In genomic region chr10:13016573-13016972, GRCm38 (mm10) we compare ENCODE assay signal across 7 mouse cellular contexts. TPM values are rescaled to one million over a fixed set of nuclear protein-coding genes. Genes with fewer than 3 reads are reported as not detected.
DNase-seq lines count a peak whose midpoint lies in the region; ATAC-seq and TF ChIP-seq lines count a peak whose summit lies in the region.

No protein-coding gene starts in this region.

- peaks cover 5% of the 10 kb centered on the region for H3K27me3 ChIP-seq in C2C12 (ENCODE audit: control insufficient read depth, insufficient read depth, insufficient read length)
- H3K27me3 ChIP-seq in kidney, embryonic 14.5 days (ENCODE audit: control insufficient read depth, insufficient read depth, low read length), result no peaks in the 10 kb centered on the region
- no peaks in the 10 kb centered on the region for H3K27me3 ChIP-seq in liver, embryonic 11.5 days (replicated peaks; ENCODE audit: control insufficient read depth, insufficient read depth, low read length)
- no peaks in the 10 kb centered on the region for H3K27me3 ChIP-seq in neural tube, embryonic 14.5 days (ENCODE audit: control insufficient read depth, insufficient read depth, low read length)

- WGBS in kidney, embryonic 14.5 days, result 21% methylated on average over 4 of the region's 4 CpGs
- 25% methylated on average over 4 of the region's 4 CpGs for WGBS in liver, embryonic 11.5 days
- WGBS in neural tube, embryonic 14.5 days, result 26% methylated on average over 4 of the region's 4 CpGs

- no peaks in the 10 kb centered on the region for H3K79me2 ChIP-seq in C2C12 (ENCODE audit: control insufficient read depth, insufficient read depth)

- no peak overlapping the region for H3K9ac ChIP-seq in ES-E14 (ENCODE audit: insufficient read depth, low read depth, low read length, poor library complexity, severe bottlenecking)
- no peak overlapping the region for H3K9ac ChIP-seq in kidney, embryonic 14.5 days (ENCODE audit: low read depth, low read length)
- no peak overlapping the region for H3K9ac ChIP-seq in liver, embryonic 11.5 days (ENCODE audit: low read depth, low read length)
- H3K9ac ChIP-seq in neural tube, embryonic 14.5 days (replicated peaks; ENCODE audit: low read depth, low read length), result no peak overlapping the region

- H3K27ac ChIP-seq in ES-E14 (ENCODE audit: insufficient read depth, low read depth, low read length, poor library complexity, severe bottlenecking), result no peak overlapping the region
- no peak overlapping the region for H3K27ac ChIP-seq in kidney, embryonic 14.5 days (ENCODE audit: low read depth, low read length)
- H3K27ac ChIP-seq in liver, embryonic 11.5 days (ENCODE audit: low read depth, low read length), result no peak overlapping the region
- H3K27ac ChIP-seq in neural tube, embryonic 14.5 days (ENCODE audit: low read depth, low read length), result no peak overlapping the region

- H3K9me3 ChIP-seq in ES-E14 (ENCODE audit: control insufficient read depth, insufficient read depth, low read depth, low read length), result no peaks in the 10 kb centered on the region
- no peaks in the 10 kb centered on the region for H3K9me3 ChIP-seq in kidney, embryonic 14.5 days (ENCODE audit: control insufficient read depth, low read length)
- no peaks in the 10 kb centered on the region for H3K9me3 ChIP-seq in liver, embryonic 11.5 days (ENCODE audit: control insufficient read depth, low read length)
- no peaks in the 10 kb centered on the region for H3K9me3 ChIP-seq in neural tube, embryonic 14.5 days (ENCODE audit: control insufficient read depth, low read length)

- no peaks in the 10 kb centered on the region for H3K79me3 ChIP-seq in C2C12 (ENCODE audit: low read depth)

- peak; percentile 14 for TF ChIP-seq CTCF in C2C12 (IDR thresholded peaks at IDR 0.05; ENCODE audit: control insufficient read depth, insufficient read depth, insufficient read length)

- peak; percentile 72 for DNase-seq in ES-E14 (ENCODE audit: low read depth, low spot score)
- peak; percentile 75 for DNase-seq in heart, adult 8-10 months (ENCODE audit: low spot score)
- DNase-seq in liver, embryonic 11.5 days (ENCODE audit: low spot score), result no peak

- no peaks in the 10 kb centered on the region for H3K36me3 ChIP-seq in C2C12 (ENCODE audit: control insufficient read depth, insufficient read depth)
- no peaks in the 10 kb centered on the region for H3K36me3 ChIP-seq in ES-E14 (ENCODE audit: control insufficient read depth, insufficient read depth, low read length, poor library complexity, severe bottlenecking)
- no peaks in the 10 kb centered on the region for H3K36me3 ChIP-seq in kidney, embryonic 14.5 days (ENCODE audit: control insufficient read depth, insufficient read depth, low read length)
- no peaks in the 10 kb centered on the region for H3K36me3 ChIP-seq in liver, embryonic 11.5 days (ENCODE audit: control insufficient read depth, insufficient read depth, low read length)
- no peaks in the 10 kb centered on the region for H3K36me3 ChIP-seq in neural tube, embryonic 14.5 days (ENCODE audit: control insufficient read depth, insufficient read depth, low read length)

- H3K4me3 ChIP-seq in C2C12 (ENCODE audit: insufficient read depth, poor library complexity, severe bottlenecking) (no peak overlapping the region), ES-E14 (ENCODE audit: insufficient read depth in 1 of 2, low read depth in 1 of 2, low read length in 2 of 2, poor library complexity in 1 of 2, severe bottlenecking in 1 of 2) (no peak overlapping the region)
- H3K4me3 ChIP-seq in kidney, embryonic 14.5 days (ENCODE audit: low read length), result no peak overlapping the region
- H3K4me3 ChIP-seq in liver, embryonic 11.5 days (ENCODE audit: low read depth, low read length), result no peak overlapping the region
- no peak overlapping the region for H3K4me3 ChIP-seq in neural tube, embryonic 14.5 days (ENCODE audit: low read depth, low read length)

- H3K4me1 ChIP-seq in ES-E14 (ENCODE audit: control insufficient read depth in 2 of 2, insufficient read depth in 2 of 2, low read length in 2 of 2, poor library complexity in 1 of 2), result peaks cover 0 to 6% of the 10 kb centered on the region in 2 experiments; a peak in 1 of 4 replicates
- no peaks in the 10 kb centered on the region for H3K4me1 ChIP-seq in kidney, embryonic 14.5 days (ENCODE audit: control insufficient read depth, insufficient read depth, low read length)
- H3K4me1 ChIP-seq in liver, embryonic 11.5 days (replicated peaks; ENCODE audit: control insufficient read depth, insufficient read depth, low read length), result no peaks in the 10 kb centered on the region
- no peaks in the 10 kb centered on the region for H3K4me1 ChIP-seq in neural tube, embryonic 14.5 days (ENCODE audit: control insufficient read depth, insufficient read depth, low read length)

- H3ac ChIP-seq in C2C12 (ENCODE audit: control insufficient read depth, insufficient read length, low read depth), result no peak overlapping the region

- H3K4me2 ChIP-seq in kidney, embryonic 14.5 days (replicated peaks; ENCODE audit: low read depth, low read length), result no peak overlapping the region
- H3K4me2 ChIP-seq in liver, embryonic 11.5 days, result no peak overlapping the region
- H3K4me2 ChIP-seq in neural tube, embryonic 14.5 days (ENCODE audit: low read depth, low read length), result no peak overlapping the region

- in situ Hi-C loops in ES-E14 (cut with MboI; ENCODE audit: low sequenced_read_pairs in 2 of 2, unreplicated experiment in 2 of 2), result loop anchor here (5.0 to 25.0 kb wide), 2 partner anchors 406 to 421 kb away; no protein-coding TSS in a partner anchor

- ATAC-seq in common myeloid progenitor, adult 5-6 weeks (replicated peaks; ENCODE audit: low read depth, poor library complexity, severe bottlenecking), result peak; percentile 90
- ATAC-seq in kidney, embryonic 14.5 days (ENCODE audit: low FRiP score, low TSS enrichment), result peak; percentile 78
- peak; percentile 35; the same call in 1 of the 2 replicates for ATAC-seq in liver, embryonic 11.5 days (replicated peaks; ENCODE audit: low FRiP score)
- peak; percentile 52 for ATAC-seq in neural tube, embryonic 14.5 days (ENCODE audit: low read depth)

TF ChIP-seq in C2C12, 6 proteins besides CTCF, POLR2A, EP300 and RAD21:
- TF ChIP-seq MYOG (IDR thresholded peaks at IDR 0.05; ENCODE audit: control insufficient read depth, extremely low read depth, insufficient read length) (no peak), USF1 (IDR thresholded peaks at IDR 0.05; ENCODE audit: low read depth) (no peak), MAX (IDR thresholded peaks at IDR 0.05) (no peak), CEBPB (IDR thresholded peaks at IDR 0.05; ENCODE audit: low read depth) (no peak), FOSL1 (IDR thresholded peaks at IDR 0.05; ENCODE audit: insufficient read depth, low read length, poor library complexity, severe bottlenecking) (no peak), MYOD1 (IDR thresholded peaks at IDR 0.05; ENCODE audit: control insufficient read depth, insufficient read length, low read depth) (no peak)

TF ChIP-seq in ES-E14, 5 proteins besides CTCF, POLR2A, EP300 and RAD21:
- TF ChIP-seq ZNF384 (IDR thresholded peaks at IDR 0.05; ENCODE audit: low read depth, low read length) (no peak), MAFK (IDR thresholded peaks at IDR 0.05; ENCODE audit: insufficient read depth, low read depth, low read length) (peak; percentile 65; the same call in 1 of the 2 replicates), CHD2 (IDR thresholded peaks at IDR 0.05; ENCODE audit: low read depth, low read length) (no peak), HCFC1 (IDR thresholded peaks at IDR 0.05; ENCODE audit: borderline replicate concordance, insufficient read depth, low read length) (no peak), ZC3H11A (IDR thresholded peaks at IDR 0.05; ENCODE audit: borderline replicate concordance, low read depth, low read length) (peak; percentile 90; the same call in 1 of the 2 replicates)

RNA-seq across cellular contexts. Expression of gene Sf3b5, which starts 11.4 kb away (rescaled TPM):
- 43.7 TPM for polyA plus RNA-seq in C2C12 (2012; fragmentation: generic; extraction: Trizol)
- 34.1 and 37.7 TPM in 2 replicates for total RNA-seq in ES-E14 (2012; rRNA removed)
- 16.9 and 17.4 TPM in 2 replicates for total RNA-seq in common myeloid progenitor, adult 5-6 weeks (2017)
- total RNA-seq in heart, adult 8-10 months (2022), result 1 to 10 TPM; 6.5 to 7.8 (median 7.1) TPM
- polyA plus RNA-seq in kidney, embryonic 14.5 days (2014; fragmentation: Nextera tagmentation; extraction: Ambion mirVana), result 43.2 and 61.8 TPM in 2 replicates
- polyA plus RNA-seq in liver, embryonic 11.5 days (2014; fragmentation: Nextera tagmentation; extraction: Ambion mirVana), result 48.0 and 50.1 TPM in 2 replicates
- polyA plus RNA-seq in neural tube, embryonic 14.5 days (2014; fragmentation: Nextera tagmentation; extraction: Ambion mirVana), result 25.5 and 28.0 TPM in 2 replicates

RNA-seq across cellular contexts. Expression of gene Plagl1, which starts 43.7 kb away (rescaled TPM):
- 1.0 TPM for polyA plus RNA-seq in C2C12 (2012; fragmentation: generic; extraction: Trizol)
- total RNA-seq in ES-E14 (2012; rRNA removed), result 1.2 and 13.4 TPM in 2 replicates
- 0.14 TPM in 1 of 2 replicates, not detected in the other for total RNA-seq in common myeloid progenitor, adult 5-6 weeks (2017)
- total RNA-seq in heart, adult 8-10 months (2022), result 1 to 10 TPM; 4.1 to 9.4 (median 6.5) TPM
- 116 and 125 TPM in 2 replicates for polyA plus RNA-seq in kidney, embryonic 14.5 days (2014; fragmentation: Nextera tagmentation; extraction: Ambion mirVana)
- 163 and 165 TPM in 2 replicates for polyA plus RNA-seq in liver, embryonic 11.5 days (2014; fragmentation: Nextera tagmentation; extraction: Ambion mirVana)
- polyA plus RNA-seq in neural tube, embryonic 14.5 days (2014; fragmentation: Nextera tagmentation; extraction: Ambion mirVana), result 29.0 and 38.5 TPM in 2 replicates

RNA-seq across cellular contexts. Expression of gene Stx11, which starts 52.5 kb away (rescaled TPM):
- polyA plus RNA-seq in C2C12 (2012; fragmentation: generic; extraction: Trizol), result 2.5 TPM
- 0.90 and 2.5 TPM in 2 replicates for total RNA-seq in ES-E14 (2012; rRNA removed)
- total RNA-seq in common myeloid progenitor, adult 5-6 weeks (2017), result 8.2 and 9.4 TPM in 2 replicates
- 1 to 10 TPM; 1.7 to 2.5 (median 2.3) TPM for total RNA-seq in heart, adult 8-10 months (2022)
- polyA plus RNA-seq in kidney, embryonic 14.5 days (2014; fragmentation: Nextera tagmentation; extraction: Ambion mirVana), result 0.80 and 1.2 TPM in 2 replicates
- polyA plus RNA-seq in liver, embryonic 11.5 days (2014; fragmentation: Nextera tagmentation; extraction: Ambion mirVana), result 12.6 and 14.9 TPM in 2 replicates
- 0.66 and 3.0 TPM in 2 replicates for polyA plus RNA-seq in neural tube, embryonic 14.5 days (2014; fragmentation: Nextera tagmentation; extraction: Ambion mirVana)

Comparison
In these comparisons a context has a peak if more than half of its experiments do, and no peak if none do; other contexts are left out.
1. ATAC-seq: peak in every context shown above with its lines; median percentile 90 in common myeloid progenitor, adult 5-6 weeks; 78 in kidney, embryonic 14.5 days; 52 in neural tube, embryonic 14.5 days; 35 in liver, embryonic 11.5 days.
2. RNA of gene Plagl1, which starts 43.7 kb away (polyA plus RNA-seq): 163 to 165 TPM in liver, embryonic 11.5 days, 116 to 125 TPM in kidney, embryonic 14.5 days and 29.0 to 38.5 TPM in neural tube, embryonic 14.5 days; 1.0 TPM in C2C12 (single experiment); every median in the first group is over 10 times any median in the second.